Mouse (Mus musculus) midbrain, embryonic 14.5 days (tissue): ENCODE results near the gene Vti1a. TPM values are rescaled to one million over a fixed set of nuclear protein-coding genes. Genes with fewer than 3 reads are reported as not detected.

Experiments used
- ATAC-seq: fragments of 200-750 bp; cut with Nextera tagmentation; 2 replicates; pipeline ENCODE4 v1.8.0; 2017; ENCODE audit warnings: moderate number of reproducible peaks, moderate library complexity; ENCODE audit not compliant: low FRiP score, low TSS enrichment
- DNase-seq: peaks from one replicate; pipeline ENCODE4 v3.0.0-alpha.2; 2015
- H3K27ac ChIP-seq: fragments of 300-500 bp; sonication (generic); replicated peaks from 2 replicates; pipeline ENCODE4 v1.5.1; 2014; ENCODE audit warnings: mild to moderate bottlenecking, low read depth, low read length, moderate library complexity
- H3K27me3 ChIP-seq: fragments of 300-500 bp; sonication (generic); 2 replicates; pipeline ENCODE4 v1.6.1; 2014; ENCODE audit warnings: low read length, control low read depth, mixed read lengths; ENCODE audit not compliant: control insufficient read depth, insufficient read depth
- H3K36me3 ChIP-seq: fragments of 300-500 bp; sonication (generic); 2 replicates; pipeline ENCODE4 v1.6.1; 2014; ENCODE audit warnings: low read length, control low read depth; ENCODE audit not compliant: control insufficient read depth, insufficient read depth
- H3K4me1 ChIP-seq: fragments of 300-500 bp; sonication (generic); 2 replicates; pipeline ENCODE4 v1.6.1; 2014; ENCODE audit warnings: mild to moderate bottlenecking, antibody characterized with exemption, low read length, control low read depth; ENCODE audit not compliant: control insufficient read depth, insufficient read depth
- H3K4me2 ChIP-seq: fragments of 300-500 bp; sonication (generic); 2 replicates; pipeline ENCODE4 v1.6.1; 2014; ENCODE audit warnings: mild to moderate bottlenecking, low read length, moderate library complexity
- H3K4me3 ChIP-seq: fragments of 300-500 bp; sonication (generic); replicated peaks from 2 replicates; pipeline ENCODE4 v1.5.1; 2014; ENCODE audit warnings: low read depth, low read length
- H3K9ac ChIP-seq: fragments of 300-500 bp; sonication (generic); replicated peaks from 2 replicates; pipeline ENCODE4 v1.6.1; 2014; ENCODE audit warnings: mild to moderate bottlenecking, low read length, moderate library complexity
- H3K9me3 ChIP-seq: fragments of 300-500 bp; sonication (generic); 2 replicates; pipeline ENCODE4 v1.6.1; 2016; ENCODE audit warnings: low read length, control low read depth, mixed read lengths; ENCODE audit not compliant: control insufficient read depth
- WGBS: fragments of 180-500 bp; shearing (Covaris S2); extraction: QIAGEN DNeasy Blood & Tissue Kit; methylation state at CpG from one replicate; pipeline ENCODE4 v1.1.7; 2014; 5-methylcytosine and 5-hydroxymethylcytosine counted together
- polyA plus RNA-seq: library from polyadenylated mRNA; unstranded; fragments of >200 nt; fragmentation: Nextera tagmentation; extraction: Ambion mirVana; gene quantifications from 2 replicates; pipeline ENCODE4 v1.2.1, GENCODE M21; 2014

Gene Vti1a
- polyA plus RNA-seq, 1 experiment from 2014 or later: 33.9 TPM

GRCm38 (mm10) chr19:55377465-55377864 is 61.4 kb downstream of the Vti1a start:
- no peaks in the 10 kb centered on the region for H3K9me3 ChIP-seq
- no peaks in the 10 kb centered on the region for H3K36me3 ChIP-seq
- H3K4me1 ChIP-seq: peaks cover 22% of the 10 kb centered on the region
- H3K9ac ChIP-seq: no peak overlapping the region
- WGBS: 81% methylated on average over 4 of the region's 4 CpGs
- DNase-seq (peak; percentile 33), ATAC-seq (no peak)
- no peaks in the 10 kb centered on the region for H3K27me3 ChIP-seq
- no peak overlapping the region for H3K4me3 ChIP-seq
- H3K27ac ChIP-seq: peak overlapping the region; percentile 56; the same call in 1 of the 2 replicates
- no peak overlapping the region for H3K4me2 ChIP-seq

DNA sequence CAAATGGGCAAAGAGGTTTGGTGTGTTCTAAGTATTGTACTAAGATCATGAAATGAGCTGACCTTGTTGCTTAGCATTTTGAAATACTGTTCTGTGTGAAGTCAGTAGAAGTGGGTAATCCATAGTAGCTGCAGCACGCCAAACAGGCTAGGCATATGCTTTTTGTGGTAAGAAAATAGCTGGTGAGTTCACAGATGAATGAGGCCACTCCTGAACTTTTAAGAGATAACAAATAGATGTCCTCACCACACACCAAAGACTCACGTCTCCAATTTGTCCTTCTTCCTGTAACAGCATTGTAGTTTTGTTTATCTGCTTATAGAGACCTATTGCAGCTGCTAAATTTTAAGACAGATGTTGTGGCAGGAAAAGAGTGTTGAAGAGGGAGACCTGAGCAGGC is 62.8 kb downstream of the Vti1a start:
- Histone ChIP-seq H3K9me3 (no peaks in the 10 kb centered on the region), H3K9ac (no peak overlapping the region), H3K27ac (peak overlapping the region; percentile 53), H3K27me3 (no peaks in the 10 kb centered on the region), H3K36me3 (no peaks in the 10 kb centered on the region), H3K4me3 (no peak overlapping the region), H3K4me1 (peaks cover 22% of the 10 kb centered on the region), H3K4me2 (no peak overlapping the region)
- DNase-seq: no peak
- ATAC-seq: no peak
- 64% methylated on average over 2 of the region's 2 CpGs for WGBS

GRCm38 (mm10) chr19:55380764-55381163 is 64.7 kb downstream of the Vti1a start:
- Histone ChIP-seq H3K27me3 (no peaks in the 10 kb centered on the region), H3K4me1 (peaks cover 22% of the 10 kb centered on the region), H3K9me3 (no peaks in the 10 kb centered on the region), H3K27ac (peak overlapping the region; percentile 39; the same call in 1 of the 2 replicates), H3K9ac (no peak overlapping the region), H3K4me3 (0 out of 2 replicates have a peak overlapping the region, but pooled peaks have one; percentile 11), H3K36me3 (no peaks in the 10 kb centered on the region), H3K4me2 (peak overlapping the region; percentile 37)
- 4% methylated on average over 12 of the region's 12 CpGs for WGBS
- DNase-seq (peak; percentile 74), ATAC-seq (no peak)

- Histone ChIP-seq H3K4me2 (peak overlapping the region; percentile 37; the same call in 1 of the 2 replicates), H3K9ac (no peak overlapping the region), H3K36me3 (no peaks in the 10 kb centered on the region), H3K4me1 (peaks cover 19% of the 10 kb centered on the region), H3K9me3 (no peaks in the 10 kb centered on the region), H3K27ac (peak overlapping the region; percentile 56), H3K27me3 (no peaks in the 10 kb centered on the region), H3K4me3 (no peak overlapping the region)
- ATAC-seq (no peak), DNase-seq (no peak)
- WGBS: 36% methylated on average over 7 of the region's 7 CpGs
These were observed 65.2 kb downstream of the Vti1a start for GRCm38 (mm10) chr19:55381343-55381742.

GRCm38 (mm10) chr19:55382745-55383144 is 66.7 kb downstream of the Vti1a start:
- ATAC-seq: no peak
- no peak for DNase-seq
- Histone ChIP-seq H3K27ac (no peak overlapping the region), H3K36me3 (no peaks in the 10 kb centered on the region), H3K9ac (no peak overlapping the region), H3K4me2 (no peak overlapping the region), H3K4me1 (0 out of 2 replicates have a peak, but pooled peaks cover 10% of the 10 kb centered on the region), H3K4me3 (no peak overlapping the region), H3K27me3 (no peaks in the 10 kb centered on the region), H3K9me3 (no peaks in the 10 kb centered on the region)
- WGBS: 66% methylated on average over 7 of the region's 7 CpGs

DNA sequence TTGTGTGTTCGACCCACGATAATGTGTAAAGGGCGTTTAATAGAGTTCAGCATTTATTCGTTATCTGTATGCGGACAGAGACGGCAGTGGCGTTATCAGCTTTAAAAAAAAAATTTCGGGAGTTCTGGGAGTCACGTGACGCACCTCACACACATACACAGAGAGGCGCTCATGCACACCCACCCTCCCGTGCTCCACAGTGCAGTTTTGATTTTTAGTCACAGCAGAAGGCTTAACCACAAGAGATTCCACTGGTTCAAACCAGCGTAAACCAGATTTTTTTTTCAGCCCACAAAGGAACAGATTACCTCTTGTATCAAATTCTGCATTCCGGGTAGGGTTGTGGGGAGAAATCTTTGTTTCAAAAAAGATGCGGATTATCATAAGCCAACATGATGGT is 68.5 kb downstream of the Vti1a start:
- Histone ChIP-seq H3K36me3 (no peaks in the 10 kb centered on the region), H3K27ac (peak overlapping the region; percentile 63; the same call in 1 of the 2 replicates), H3K27me3 (no peaks in the 10 kb centered on the region), H3K4me3 (no peak overlapping the region), H3K4me2 (no peak overlapping the region), H3K4me1 (peaks cover 9% of the 10 kb centered on the region; the same call in 1 of the 2 replicates), H3K9me3 (no peaks in the 10 kb centered on the region), H3K9ac (no peak overlapping the region)
- ATAC-seq (no peak; the same call in 1 of the 2 replicates), DNase-seq (peak; percentile 63)
- 76% methylated on average over 15 of the region's 15 CpGs for WGBS

- DNase-seq: no peak
- Histone ChIP-seq H3K4me3 (0 out of 2 replicates have a peak overlapping the region, but pooled peaks have one; percentile 8), H3K36me3 (no peaks in the 10 kb centered on the region), H3K4me1 (peaks cover 6% of the 10 kb centered on the region; the same call in 1 of the 2 replicates), H3K9me3 (no peaks in the 10 kb centered on the region), H3K4me2 (peak overlapping the region; percentile 44), H3K27ac (peak overlapping the region; percentile 86), H3K9ac (peak overlapping the region; percentile 48), H3K27me3 (no peaks in the 10 kb centered on the region)
- WGBS: 42% methylated on average over 10 of the region's 10 CpGs
- no peak for ATAC-seq
These were observed 72.9 kb downstream of the Vti1a start for GRCm38 (mm10) chr19:55389019-55389418.

GRCm38 (mm10) chr19:55390323-55390722 is 74.2 kb downstream of the Vti1a start:
- Histone ChIP-seq H3K4me1 (peaks cover 6% of the 10 kb centered on the region; the same call in 1 of the 2 replicates), H3K9me3 (no peaks in the 10 kb centered on the region), H3K9ac (peak overlapping the region; percentile 31; the same call in 1 of the 2 replicates), H3K27me3 (no peaks in the 10 kb centered on the region), H3K27ac (peak overlapping the region; percentile 86), H3K36me3 (no peaks in the 10 kb centered on the region), H3K4me2 (peak overlapping the region; percentile 44), H3K4me3 (no peak overlapping the region)
- ATAC-seq (peak; percentile 70; the same call in 1 of the 2 replicates), DNase-seq (peak; percentile 74)
- WGBS: 44% methylated on average over 11 of the region's 11 CpGs

DNA sequence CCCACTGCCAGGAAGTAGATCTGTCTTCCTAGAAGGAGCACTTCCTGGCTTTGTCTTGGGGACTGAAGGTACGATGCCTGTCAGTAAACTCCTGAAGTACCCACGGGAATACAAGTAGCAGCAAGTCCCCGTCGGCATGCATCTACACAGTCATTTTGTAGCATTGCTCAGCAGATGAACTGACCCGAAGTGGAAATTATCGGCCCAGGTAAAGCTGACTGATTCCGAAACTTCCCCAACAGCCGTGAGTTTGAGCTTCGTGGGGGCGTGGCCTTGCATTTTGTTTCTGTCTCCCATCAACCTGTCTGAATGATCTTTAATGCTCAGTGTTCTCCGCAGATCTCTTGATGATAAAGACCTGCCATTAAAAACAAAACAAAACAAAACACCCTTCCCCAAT is 85.5 kb downstream of the Vti1a start:
- Histone ChIP-seq H3K27me3 (no peaks in the 10 kb centered on the region), H3K4me2 (no peak overlapping the region), H3K4me1 (no peaks in the 10 kb centered on the region), H3K4me3 (no peak overlapping the region), H3K9ac (no peak overlapping the region), H3K9me3 (no peaks in the 10 kb centered on the region), H3K27ac (no peak overlapping the region), H3K36me3 (no peaks in the 10 kb centered on the region)
- 93% methylated on average over 11 of the region's 11 CpGs for WGBS
- DNase-seq: no peak
- ATAC-seq: no peak
